Mouse (Mus musculus) olfactory bulb, adult 2 months (tissue): ENCODE results near the gene Aldh1a2.

Experiments used
- CTCF ChIP-seq: fragments of 200-500 bp; IDR thresholded peaks from 2 replicates; pipeline ENCODE4 v1.5.1; 2012; ENCODE audit warnings: low read depth, mild to moderate bottlenecking, low read length, moderate library complexity; ENCODE audit not compliant: insufficient read depth
- POLR2A ChIP-seq: fragments of 200-500 bp; IDR thresholded peaks from 2 replicates; pipeline ENCODE4 v1.6.1; 2012; ENCODE audit warnings: mild to moderate bottlenecking, low read depth, low read length, moderate library complexity; ENCODE audit not compliant: insufficient read depth

GRCm38 (mm10) chr9:71185823-71186222 is 29.8 kb upstream of the Aldh1a2 start:
- no peak for TF ChIP-seq POLR2A
- no peak for TF ChIP-seq CTCF
